Mouse (Mus musculus): ENCODE results near the gene Ndufs7.

Ndufs7 gene

DNA sequence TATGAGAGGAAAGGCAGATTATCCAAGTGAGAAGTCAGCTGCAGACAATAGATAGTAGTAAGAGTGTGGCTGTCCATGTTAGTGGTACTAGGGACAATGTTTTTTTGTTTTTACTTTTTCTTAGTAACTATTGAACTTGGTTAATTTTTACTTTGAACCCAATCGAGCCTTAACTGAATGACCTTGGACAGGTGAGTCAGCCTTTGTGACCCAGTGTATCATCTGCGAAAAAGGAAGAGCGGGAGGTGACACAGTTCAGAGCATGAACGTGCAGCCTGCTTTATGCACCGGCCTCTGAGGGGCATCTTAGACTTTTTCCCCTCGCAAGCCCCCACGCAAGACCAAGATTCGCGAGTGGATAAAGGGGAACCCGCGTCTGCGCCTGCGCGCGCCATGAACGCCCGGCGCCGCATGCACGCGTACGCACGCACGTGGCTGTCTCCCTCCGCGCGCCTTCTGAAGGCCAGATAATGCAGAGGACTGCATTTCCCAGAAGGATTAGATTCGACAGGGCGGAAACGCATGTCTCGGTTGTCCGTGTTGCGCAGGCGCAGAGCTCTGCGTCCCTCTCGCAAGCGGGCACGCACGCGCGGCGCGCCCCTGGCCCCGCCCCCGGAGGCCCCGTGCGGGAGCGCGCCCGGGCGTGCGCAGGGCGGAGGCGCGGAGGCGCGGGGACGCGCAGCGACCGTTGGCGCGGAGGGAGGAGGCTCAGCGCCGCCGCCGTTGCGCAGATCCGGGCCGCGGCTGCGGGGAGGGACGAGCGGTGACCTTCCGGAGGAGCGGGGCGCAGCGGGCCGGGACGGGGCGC, 15.6 kb downstream of the Ndufs7 start:
- peak; percentile 99 to 100 for DNase-seq

DNA sequence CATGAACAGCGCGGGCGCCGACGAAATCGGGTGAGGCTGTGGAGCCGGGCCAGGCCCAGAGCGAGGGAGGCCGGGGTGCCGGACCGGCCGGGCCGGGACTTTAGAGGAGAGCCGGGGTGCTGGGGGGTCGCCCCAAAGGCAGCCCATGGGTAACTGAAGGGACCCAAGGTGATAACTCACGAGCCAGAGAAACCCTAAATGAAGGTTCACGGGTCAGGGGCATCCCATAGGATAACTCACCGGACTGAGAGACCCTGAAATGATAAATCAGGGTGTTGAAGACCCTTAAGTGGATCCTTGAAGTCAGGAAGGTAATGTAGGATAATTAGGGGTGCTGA, 16.2 kb downstream of the Ndufs7 start:
- DNase-seq = no peak

DNA sequence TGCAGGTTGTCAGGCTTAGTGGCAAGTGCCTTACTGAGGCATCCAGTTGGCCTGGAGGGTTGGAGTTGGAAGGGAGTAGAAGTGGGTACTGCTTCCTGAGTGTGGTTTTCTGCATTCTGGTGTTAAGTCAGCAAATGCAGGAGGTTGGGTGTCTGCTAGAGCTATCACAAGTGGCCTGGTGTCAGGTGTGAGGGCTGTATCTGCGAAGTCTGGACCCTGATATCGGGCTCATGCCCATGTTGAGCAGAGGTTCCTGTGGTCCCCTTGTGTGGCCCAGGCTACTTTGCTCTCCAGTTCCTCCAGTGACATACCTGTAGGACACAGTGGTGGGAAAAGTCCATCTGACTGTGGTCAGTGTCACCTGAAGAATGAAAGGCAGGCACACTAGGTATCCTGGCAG, 21.2 kb downstream of the Ndufs7 start:
- DNase-seq = no peak

DNA sequence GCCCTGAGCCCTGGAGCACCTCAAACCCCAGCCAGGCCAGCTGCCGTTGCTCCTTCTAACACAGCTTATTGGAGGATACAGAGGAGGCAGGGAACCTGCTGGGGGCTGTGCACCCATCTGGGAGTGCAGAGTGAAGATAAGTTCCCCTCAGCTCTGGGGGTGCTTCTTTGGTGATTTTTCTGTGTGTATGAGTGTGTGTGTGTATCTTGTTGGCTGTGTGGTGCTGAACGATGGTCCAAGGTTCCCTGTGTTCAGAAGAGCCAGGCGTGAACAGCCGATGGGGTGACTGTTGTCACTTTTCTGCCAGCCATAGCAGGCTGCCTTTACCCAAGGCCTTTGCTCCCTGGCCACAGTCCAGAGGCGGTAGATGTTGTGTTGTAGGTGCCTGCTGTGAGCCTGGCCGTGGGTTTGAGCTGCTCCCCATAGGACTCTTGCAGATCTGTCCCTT, 21.8 kb downstream of the Ndufs7 start:
- DNase-seq = peak in 1 of 2 experiments; percentile 60

DNA sequence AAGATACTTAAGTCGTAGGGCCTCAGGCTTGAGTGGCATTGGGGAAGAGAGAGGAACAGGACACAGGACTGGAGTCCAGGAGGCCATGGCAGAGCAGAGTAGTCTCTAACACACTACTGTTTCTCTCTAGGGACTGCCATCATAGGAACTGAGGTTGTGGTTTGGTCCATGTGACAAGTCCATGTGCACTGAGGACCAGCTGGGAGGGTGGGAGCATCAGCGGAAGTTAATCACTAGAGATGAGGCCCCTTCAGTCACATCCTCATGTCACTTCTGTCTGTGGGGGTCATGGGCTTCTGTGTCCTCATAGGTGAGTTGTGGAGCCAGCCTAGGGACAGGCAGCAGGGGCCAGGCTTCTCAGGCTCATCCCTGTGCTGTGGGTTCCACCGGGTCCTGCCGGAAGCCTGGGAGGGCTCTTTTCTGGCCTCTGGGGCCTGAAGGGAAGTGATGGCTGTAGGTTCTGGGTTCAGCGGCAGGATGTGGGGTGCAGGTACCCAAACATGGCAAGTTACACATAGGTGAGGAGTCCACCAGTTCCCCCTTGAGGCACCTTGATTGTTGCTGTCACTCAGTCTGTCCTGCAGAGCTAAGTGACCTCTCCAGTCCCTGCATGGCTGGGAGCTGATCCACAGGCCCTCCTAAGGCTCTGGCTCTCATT, 22.4 kb downstream of the Ndufs7 start:
- DNase-seq = no peak

DNA sequence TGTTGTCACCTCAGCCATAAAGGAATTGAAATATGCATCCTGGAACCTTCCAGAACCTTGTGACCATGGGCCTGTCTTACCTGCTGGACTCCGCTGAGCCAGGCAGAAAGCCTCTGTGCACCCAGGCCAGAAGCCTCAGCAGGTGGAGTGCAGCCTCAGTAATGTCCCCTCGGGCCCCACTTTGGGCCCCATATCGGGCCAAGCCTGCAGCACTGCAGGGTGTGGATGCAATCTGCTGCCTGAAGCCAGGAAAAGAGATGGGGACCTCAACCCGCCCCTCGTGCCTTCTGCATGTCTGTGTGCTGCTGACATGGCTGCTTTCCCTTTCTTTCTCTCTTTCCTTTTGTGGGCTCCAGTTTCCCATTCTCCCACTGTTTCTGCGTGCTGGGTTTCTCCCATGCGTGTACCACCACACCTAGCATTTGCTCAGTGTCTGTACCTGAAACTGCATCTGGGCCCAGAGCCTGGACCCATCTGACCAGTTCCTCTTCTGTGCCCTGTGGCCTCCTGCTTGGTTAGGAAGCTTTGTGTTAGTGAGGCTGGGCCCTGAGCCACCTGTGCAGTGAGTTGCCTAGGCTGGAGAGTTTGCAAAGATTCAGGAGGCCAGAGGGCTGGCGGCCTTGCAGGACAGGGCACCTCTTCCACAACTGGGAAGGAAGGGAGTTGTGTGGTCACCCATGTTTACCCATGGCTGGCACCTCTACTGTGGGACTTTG, 23.1 kb downstream of the Ndufs7 start:
- no peak for DNase-seq

DNA sequence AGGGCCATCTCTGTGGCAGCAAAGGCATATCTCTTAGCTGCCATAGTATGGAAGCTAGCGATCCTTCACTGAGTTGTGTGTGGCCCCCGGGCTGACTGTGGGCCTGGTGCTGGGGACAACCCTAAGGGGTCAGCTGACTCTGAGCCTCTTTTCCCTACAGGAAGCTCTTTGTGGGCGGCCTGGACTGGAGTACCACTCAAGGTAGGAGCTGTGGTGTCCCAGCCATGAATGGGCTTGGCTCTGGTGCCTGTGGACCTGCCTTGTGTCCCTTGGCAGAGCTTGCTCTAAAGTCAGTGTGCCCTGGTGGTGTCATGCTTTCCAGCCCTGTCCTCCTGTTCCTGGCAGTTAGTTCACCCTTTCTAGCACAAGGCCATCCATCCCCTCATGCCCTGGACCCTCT, 24.9 kb downstream of the Ndufs7 start:
- DNase-seq = no peak

DNA sequence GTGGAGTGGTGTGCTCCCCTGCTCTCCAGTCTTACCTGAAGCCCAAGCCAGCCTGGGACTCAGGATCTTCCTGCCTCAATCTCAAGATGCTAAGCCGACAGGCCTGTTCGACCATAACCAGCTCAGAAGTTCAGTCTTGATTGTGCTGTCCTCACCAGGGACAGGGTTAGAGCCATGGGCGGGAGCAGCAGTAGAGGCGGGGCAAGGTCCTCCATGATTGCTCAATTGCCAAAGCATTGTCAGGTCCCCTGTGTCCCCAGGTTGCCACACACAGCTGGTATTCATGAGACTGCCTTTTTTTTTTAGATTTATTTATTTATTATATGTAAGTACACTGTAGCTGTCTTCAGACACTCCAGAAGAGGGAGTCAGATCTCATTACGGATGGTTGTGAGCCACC, 27.3 kb downstream of the Ndufs7 start:
- DNase-seq = no peak

DNA sequence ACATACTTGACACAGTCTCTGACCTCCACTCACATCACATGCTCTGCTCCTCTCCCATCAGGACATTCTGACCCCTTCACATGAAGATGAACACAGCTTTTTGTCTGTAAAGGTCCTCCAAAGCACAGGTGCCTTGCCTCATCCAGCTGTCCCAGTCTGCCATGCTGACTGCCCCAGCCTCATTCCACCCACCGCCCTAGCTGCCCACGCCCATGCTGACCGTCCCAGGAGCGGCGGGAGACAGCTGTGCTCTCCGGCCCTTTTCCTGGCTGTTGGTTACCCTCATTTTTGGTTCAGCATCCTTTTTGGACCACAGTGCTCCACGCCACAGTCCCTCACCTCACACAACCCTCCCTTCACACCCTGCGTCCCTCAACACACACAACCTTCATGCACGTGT, 29.5 kb downstream of the Ndufs7 start:
- DNase-seq = no peak

DNA sequence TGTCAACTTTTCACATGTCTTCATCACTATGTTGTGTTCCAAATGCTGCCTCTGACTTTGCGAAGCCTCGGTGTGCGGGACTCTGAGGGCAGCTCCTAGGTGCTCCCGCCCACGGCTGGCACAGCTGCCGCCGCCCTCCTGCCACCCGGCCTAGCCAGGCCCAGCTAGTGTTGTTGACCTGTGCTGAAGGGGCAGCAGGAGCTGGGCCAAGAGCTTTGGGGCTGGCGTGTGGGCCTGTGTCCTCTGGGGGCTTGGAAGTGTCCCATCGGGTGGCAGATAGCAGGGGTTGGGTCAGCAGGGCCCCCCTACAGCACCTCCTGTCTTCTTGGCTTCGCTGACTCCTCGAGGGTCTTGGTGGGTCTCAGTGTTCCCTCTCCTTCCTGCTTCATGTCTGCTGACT, 30.4 kb downstream of the Ndufs7 start:
- DNase-seq = no peak

DNA sequence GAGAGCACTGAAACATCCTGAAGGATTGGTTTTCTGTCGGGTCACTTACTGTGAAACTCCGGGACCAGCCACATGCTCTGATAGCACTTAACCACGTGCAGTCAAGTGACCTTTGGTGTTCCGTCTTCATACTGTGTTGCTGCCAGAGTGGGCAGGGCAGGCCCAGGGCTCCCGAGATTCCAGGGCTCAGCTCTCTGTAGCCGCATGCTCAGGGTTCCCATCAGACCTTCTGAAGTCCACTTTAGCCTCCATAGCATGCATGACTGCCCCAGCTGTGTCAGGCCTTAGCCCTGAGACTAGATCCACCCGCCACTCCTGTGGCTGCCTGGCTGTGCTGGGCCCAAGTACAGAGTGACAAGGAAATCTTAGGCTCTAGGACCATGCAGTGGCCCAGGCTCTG, 32.4 kb downstream of the Ndufs7 start:
- peak; percentile 59 to 76 for DNase-seq

DNA sequence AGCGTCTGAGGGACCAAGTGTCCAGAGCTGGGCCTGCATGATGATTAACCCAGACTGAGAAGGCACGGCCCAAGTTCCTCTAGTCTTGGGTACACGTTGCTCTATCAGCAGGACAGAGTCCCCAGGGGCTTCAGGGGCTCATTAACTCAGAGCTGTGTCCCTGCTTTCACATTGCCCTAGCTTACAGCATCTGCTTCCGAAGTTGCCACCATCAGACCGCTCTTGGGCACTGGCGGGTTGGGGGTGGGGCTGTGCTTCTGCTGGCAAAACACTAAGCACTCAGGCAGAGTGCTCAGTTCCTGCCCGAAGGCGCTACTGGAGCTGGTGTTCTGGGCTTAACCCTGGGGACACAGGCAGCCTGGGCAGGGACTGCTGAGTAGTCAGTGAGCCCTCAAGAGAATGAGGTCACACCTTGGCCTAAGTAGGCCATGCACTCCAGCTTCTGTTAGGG, 33.0 kb downstream of the Ndufs7 start:
- peak; percentile 68 to 83 for DNase-seq

DNA sequence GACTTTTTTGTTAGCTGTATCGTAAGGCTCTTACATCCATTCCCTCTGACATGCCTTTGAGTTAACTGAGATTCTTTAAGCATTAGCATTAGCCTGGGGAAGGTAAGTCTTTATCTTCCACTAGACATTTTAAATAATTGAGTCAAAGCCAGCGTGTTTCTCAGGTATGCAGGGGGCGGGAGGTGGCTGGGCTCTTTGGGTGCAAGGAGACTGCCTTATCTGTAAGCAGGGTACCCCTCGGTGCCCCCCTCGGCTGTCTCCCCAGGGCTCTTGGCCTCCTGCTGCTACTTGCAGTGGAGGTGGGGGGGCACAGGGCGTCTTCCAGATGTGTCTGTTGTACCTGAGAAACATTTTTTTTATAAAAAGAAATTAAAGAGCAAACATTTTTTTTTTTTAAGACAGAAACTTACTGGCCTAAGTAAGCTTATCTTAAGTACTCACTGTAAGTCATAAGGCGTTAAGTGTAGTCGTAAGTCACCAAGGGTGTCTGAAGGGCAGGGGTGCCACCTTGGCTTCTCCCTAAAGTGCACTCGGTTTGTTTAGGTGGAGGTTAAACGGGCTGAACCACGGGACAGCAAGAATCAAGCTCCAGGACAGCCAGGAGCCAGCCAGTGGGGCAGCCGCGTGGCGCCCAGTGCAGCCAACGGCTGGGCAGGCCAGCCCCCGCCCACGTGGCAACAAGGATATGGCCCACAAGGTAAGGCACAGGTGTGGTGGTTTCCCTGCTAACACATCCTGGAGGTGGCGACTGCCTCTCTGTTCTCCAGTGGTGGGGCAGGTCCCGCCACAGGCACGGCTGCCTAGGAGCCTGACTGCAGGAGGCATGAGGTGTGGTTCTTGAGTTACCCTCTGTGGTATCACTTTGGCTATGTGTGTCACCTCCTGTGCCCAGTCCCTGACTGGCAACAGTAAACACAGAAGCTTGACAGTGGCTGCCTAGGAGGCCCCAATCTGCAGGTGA, 33.8 kb downstream of the Ndufs7 start:
- peak in 1 of 2 experiments; percentile 37 for DNase-seq

DNA sequence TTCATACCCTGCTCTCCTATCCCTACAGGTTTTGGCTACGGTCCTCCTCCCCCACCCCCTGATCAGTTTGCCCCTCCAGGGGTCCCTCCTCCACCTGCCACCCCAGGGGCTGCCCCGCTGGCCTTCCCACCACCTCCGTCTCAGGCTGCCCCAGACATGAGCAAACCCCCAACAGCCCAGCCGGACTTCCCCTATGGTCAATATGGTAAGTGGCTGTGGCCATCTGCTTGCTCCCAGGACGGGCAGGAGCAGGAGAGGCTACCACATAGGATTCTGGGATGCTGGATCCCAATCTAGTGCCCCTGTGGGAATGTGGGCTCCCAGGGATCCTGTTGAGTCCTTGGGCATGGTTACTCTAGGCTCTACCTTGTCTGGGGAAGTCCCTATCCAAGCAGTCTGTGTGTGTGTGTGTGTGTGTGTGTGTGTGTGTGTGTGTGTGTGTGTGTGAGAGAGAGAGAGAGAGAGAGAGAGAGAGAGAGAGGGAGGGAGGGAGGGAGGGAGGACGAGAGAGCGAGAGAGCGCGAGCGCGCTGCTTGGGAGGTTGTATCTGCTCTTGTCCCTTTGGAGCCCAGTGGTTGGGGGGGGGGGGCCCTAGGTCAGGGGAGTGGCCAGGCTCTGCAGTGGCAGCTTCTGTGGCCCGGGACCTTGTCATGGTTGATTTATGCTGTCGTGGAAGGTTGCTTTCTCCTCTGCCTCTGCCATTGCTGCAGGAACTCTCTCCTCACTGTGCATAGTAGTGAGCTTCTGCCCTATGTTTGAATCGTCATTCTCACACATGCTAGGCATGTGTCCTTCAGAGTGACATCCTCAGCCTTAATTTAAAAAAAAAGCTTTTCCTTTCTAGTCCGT, 36.5 kb downstream of the Ndufs7 start:
- DNase-seq = no peak

DNA sequence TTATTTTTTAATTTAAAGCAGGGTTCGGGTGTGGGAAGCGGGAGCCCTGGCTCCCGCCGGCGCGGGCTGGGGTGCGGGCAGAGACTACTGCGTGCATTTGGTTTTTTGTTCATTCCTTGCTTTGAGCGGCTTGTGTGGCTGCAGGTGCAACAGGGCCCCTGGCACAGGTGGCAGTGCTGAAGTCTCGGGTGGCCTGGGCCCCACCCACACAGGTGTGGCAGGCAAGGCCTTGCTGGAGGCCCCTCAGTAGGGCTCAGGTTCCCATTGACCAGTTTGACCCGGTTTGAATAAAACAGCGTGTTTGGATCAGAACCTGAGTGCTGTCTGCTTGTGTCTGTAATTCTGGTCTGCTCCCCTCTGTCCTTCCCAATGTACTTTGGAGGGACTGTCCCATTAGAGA, 39.2 kb downstream of the Ndufs7 start:
- DNase-seq = no peak

DNA sequence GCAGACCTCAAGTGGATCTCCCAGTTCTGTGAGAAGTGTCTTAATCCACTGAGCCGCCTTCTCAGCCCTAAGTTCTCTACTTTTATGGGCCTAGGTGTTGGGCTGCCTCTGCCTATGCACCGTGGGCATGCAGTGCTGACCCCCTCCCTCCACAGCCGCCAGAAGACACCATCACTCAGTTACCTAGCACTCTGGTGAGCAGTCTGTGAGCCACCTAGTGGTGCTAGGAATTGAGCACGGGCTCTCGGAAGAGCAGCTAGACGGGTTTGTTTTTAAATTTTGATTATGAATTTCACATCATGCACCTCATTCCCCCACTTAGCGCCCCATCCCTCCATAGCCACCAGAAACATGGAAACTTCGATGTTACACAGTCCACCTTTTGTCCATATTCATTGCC, 39.7 kb downstream of the Ndufs7 start:
- DNase-seq = no peak

DNA sequence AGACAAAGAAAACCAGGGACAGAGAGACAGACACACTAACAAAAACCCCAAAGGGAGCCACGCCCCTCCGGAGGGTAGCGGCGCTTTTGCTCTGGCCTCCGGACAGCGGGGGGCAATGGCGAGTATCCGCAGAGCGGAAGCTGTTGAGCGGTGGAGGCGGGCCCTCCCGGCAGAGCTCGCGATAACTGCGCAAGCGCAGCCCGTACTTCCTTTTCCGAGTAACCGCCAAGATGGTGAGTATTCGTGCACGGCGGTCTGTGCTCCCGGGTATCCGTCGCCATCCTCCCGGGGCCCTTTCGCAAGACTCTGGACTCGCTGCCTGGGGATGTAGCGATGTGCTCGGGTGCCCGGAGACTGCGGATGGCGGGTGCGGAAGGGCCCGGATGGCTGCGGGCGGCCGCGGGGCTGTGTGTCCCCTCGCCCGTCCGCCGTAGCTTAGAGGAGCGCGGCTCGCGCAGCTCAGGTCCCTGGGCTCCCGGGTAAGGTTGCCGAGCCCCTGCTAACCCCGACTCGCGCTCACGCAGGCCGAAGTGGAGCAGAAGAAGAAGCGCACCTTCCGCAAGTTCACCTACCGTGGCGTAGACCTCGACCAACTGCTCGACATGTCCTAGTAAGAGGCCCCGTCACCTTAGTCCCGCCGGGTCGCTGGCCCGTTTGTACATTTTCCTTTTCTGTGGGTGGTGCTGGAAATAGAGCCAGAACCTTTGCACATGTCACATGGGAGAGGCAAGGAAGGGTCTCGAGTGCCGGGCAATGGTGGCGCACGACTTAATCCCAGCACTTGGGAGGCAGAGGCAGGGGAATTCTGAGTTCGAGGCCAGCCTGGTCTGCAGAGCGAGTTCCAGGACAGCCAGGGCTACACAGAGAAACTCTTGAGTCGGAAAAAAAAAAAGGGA, 43.6 kb downstream of the Ndufs7 start, which contains the start of gene Rps15:
Rps15 (plus strand) TSS at position 203 of the 896 bp plus-strand sequence.
- DNase-seq = peak; percentile 97 to 98

DNA sequence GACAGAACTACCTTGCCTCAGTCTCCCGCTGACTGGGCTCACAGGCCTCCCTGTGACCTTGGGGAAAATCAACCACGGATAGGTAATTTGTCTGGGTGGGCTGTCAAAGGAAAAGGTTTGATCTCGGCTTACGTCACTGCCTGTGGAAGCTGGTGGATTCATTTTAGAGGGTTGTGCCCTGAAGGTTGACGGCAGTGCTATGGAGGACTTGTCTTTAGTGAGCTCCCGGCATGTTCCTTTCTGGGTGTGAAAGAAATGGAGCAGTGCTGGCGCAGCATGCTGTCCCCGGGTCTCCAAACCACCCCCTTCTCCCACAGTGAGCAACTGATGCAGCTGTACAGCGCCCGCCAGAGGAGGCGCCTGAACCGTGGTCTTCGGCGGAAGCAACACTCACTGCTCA, 44.4 kb downstream of the Ndufs7 start:
- no peak for DNase-seq

DNA sequence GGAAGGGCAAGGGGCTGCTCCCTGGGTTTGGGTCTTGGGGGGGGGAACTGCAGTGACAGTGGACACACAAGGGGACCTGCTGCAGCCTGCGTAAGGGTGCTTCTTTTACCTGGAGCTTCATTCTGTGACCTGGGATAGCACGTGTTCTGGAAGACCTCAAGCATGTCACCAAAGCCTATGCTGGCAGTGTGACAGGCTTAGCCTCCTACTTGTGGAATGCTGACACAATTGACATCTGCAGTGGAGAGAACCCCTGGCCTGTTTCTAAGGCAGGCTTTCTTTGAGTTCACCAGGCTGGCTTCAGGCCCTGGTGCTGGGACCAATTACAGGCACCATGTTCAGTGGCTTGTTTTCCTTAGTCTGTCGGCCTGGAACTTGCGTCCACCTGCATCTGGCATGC, 45.4 kb downstream of the Ndufs7 start:
- no peak for DNase-seq

DNA sequence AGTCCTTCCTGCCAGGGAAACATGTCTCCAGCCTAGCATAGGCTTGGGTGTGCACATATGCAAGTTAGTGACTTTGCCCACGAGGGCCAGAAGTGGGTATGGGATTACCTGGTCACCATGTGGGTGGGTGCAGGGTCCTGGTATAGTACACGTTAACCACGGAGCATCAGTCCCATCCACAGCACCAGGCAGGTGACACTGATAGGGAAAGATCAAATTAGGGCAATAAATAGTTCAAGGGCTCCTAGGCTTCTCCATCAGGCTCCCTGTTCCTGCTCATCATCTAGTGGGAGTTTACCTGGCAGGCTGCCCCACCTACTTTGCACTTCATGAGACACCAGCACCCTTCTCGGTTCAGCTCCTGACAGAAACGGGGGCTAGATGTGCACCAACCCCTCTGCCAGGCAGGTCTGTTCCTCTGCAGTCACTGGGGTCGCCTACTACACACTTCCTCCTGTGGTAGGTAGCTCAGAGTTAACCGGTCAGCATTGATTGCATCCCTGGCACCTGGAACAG, 45.9 kb downstream of the Ndufs7 start:
- no peak for DNase-seq
